Mouse (Mus musculus) heart, embryonic 14.5 days (tissue): ENCODE data around the gene Fyn. TPM values are rescaled to one million over a fixed set of nuclear protein-coding genes. Genes with fewer than 3 reads are reported as not detected.

Experiments used
- ATAC-seq: fragments of 200-750 bp; cut with Nextera tagmentation; 2 replicates; pipeline ENCODE4 v1.8.0; 2017; ENCODE audit warnings: low read depth, moderate TSS enrichment; ENCODE audit not compliant: insufficient number of reproducible peaks, insufficient read depth, low FRiP score
- H3K27ac ChIP-seq, 2 experiments: fragments of 200-500 bp in 1 of 2; fragments of 300-500 bp in 1 of 2; sonication (generic) in 1 of 2; replicated peaks in 1 of 2; 2 replicates each; pipeline ENCODE4 v1.5.1; 2012 to 2014; ENCODE audit warnings: low read depth in 2 of 2, low read length in 2 of 2, control low read depth in 1 of 2, mild to moderate bottlenecking in 1 of 2, mixed read lengths in 1 of 2; ENCODE audit not compliant: control insufficient read depth in 1 of 2, insufficient read depth in 1 of 2
- H3K27me3 ChIP-seq: fragments of 300-500 bp; sonication (generic); 2 replicates; pipeline ENCODE4 v1.6.1; 2014; ENCODE audit warnings: mild to moderate bottlenecking, low read length, control low read depth; ENCODE audit not compliant: control insufficient read depth, insufficient read depth
- H3K36me3 ChIP-seq: fragments of 300-500 bp; sonication (generic); 2 replicates; pipeline ENCODE4 v1.6.1; 2014; ENCODE audit warnings: mild to moderate bottlenecking, control low read depth, low read length, mixed read lengths; ENCODE audit not compliant: control insufficient read depth, insufficient read depth
- H3K4me1 ChIP-seq, 2 experiments: fragments of 200-500 bp in 1 of 2; fragments of 300-500 bp in 1 of 2; sonication (generic) in 1 of 2; 2 replicates each; pipeline ENCODE4 v1.6.1; 2012 to 2014; ENCODE audit warnings: low read length in 2 of 2, control low read depth in 1 of 2, mixed read lengths in 1 of 2; ENCODE audit not compliant: control insufficient read depth in 2 of 2, insufficient read depth in 2 of 2
- H3K4me2 ChIP-seq: fragments of 300-500 bp; sonication (generic); 2 replicates; pipeline ENCODE4 v1.6.1; 2014; ENCODE audit warnings: mild to moderate bottlenecking, low read length
- H3K4me3 ChIP-seq, 2 experiments: fragments of 200-500 bp in 1 of 2; fragments of 300-500 bp in 1 of 2; sonication (generic) in 1 of 2; 2 replicates each; pipeline ENCODE4 v1.5.1; 2012 to 2014; ENCODE audit warnings: low read length in 2 of 2, mild to moderate bottlenecking in 2 of 2, control low read depth in 1 of 2, low read depth in 1 of 2, moderate library complexity in 1 of 2; ENCODE audit not compliant: control insufficient read depth in 1 of 2, insufficient read depth in 1 of 2
- H3K9ac ChIP-seq: fragments of 300-500 bp; sonication (generic); 2 replicates; pipeline ENCODE4 v1.6.1; 2014; ENCODE audit warnings: mild to moderate bottlenecking, low read length
- H3K9me3 ChIP-seq: fragments of 300-500 bp; sonication (generic); 2 replicates; pipeline ENCODE4 v1.6.1; 2016; ENCODE audit warnings: low read length, control low read depth; ENCODE audit not compliant: control insufficient read depth
- WGBS: fragments of 180-500 bp; shearing (Covaris S2); extraction: QIAGEN DNeasy Blood & Tissue Kit; methylation state at CpG from one replicate; pipeline ENCODE4 v1.1.7; 2014; 5-methylcytosine and 5-hydroxymethylcytosine counted together
- polyA plus RNA-seq: library from polyadenylated mRNA; unstranded; fragments of >200 nt; fragmentation: Nextera tagmentation; extraction: Ambion mirVana; gene quantifications from 2 replicates; pipeline ENCODE4 v1.2.1, GENCODE M21; 2014

The Fyn gene
- polyA plus RNA-seq, 1 experiment from 2014 or later: 20.3 TPM

GRCm38 (mm10) chr10:39587290-39587925 is 218.8 kb downstream of the Fyn start:
- Histone ChIP-seq H3K9ac (no peak overlapping the region), H3K4me1 (peaks cover 7 to 13% of the 10 kb centered on the region in 2 experiments; a peak in 3 of 4 replicates), H3K4me3 (no peak overlapping the region), H3K36me3 (no peaks in the 10 kb centered on the region), H3K27me3 (no peaks in the 10 kb centered on the region), H3K9me3 (no peaks in the 10 kb centered on the region), H3K27ac (no peak overlapping the region), H3K4me2 (no peak overlapping the region)
- WGBS: 35% methylated on average over 5 of the region's 5 CpGs
- ATAC-seq: no peak

- H3K4me1 ChIP-seq: peaks cover 7 to 13% of the 10 kb centered on the region in 2 experiments; a peak in 3 of 4 replicates
- no peak for ATAC-seq
- no peaks in the 10 kb centered on the region for H3K36me3 ChIP-seq
- H3K27me3 ChIP-seq: no peaks in the 10 kb centered on the region
- no peak overlapping the region for H3K4me3 ChIP-seq
- H3K4me2 ChIP-seq: no peak overlapping the region
- H3K9me3 ChIP-seq: no peaks in the 10 kb centered on the region; the same call in 1 of the 2 replicates
- H3K9ac ChIP-seq: no peak overlapping the region
- 89% methylated on average over 8 of the region's 8 CpGs for WGBS
- no peak overlapping the region for H3K27ac ChIP-seq
Measured at GRCm38 (mm10) chr10:39587973-39588746, 219.5 kb downstream of the Fyn start.

- H3K36me3 ChIP-seq: no peaks in the 10 kb centered on the region
- ATAC-seq: no peak
- peaks cover 7 to 13% of the 10 kb centered on the region in 2 experiments; a peak in 3 of 4 replicates for H3K4me1 ChIP-seq
- no peak overlapping the region for H3K27ac ChIP-seq
- no peak overlapping the region for H3K9ac ChIP-seq
- 76% methylated on average over 19 of the region's 19 CpGs for WGBS
- no peak overlapping the region for H3K4me3 ChIP-seq
- peaks cover 8% of the 10 kb centered on the region for H3K9me3 ChIP-seq
- no peak overlapping the region for H3K4me2 ChIP-seq
- no peaks in the 10 kb centered on the region for H3K27me3 ChIP-seq
Measured at GRCm38 (mm10) chr10:39589765-39590546, 221.3 kb downstream of the Fyn start.

GRCm38 (mm10) chr10:39590629-39591028 is 222.0 kb downstream of the Fyn start:
- H3K36me3 ChIP-seq: no peaks in the 10 kb centered on the region
- H3K4me3 ChIP-seq: no peak overlapping the region
- H3K27ac ChIP-seq: no peak overlapping the region
- no peaks in the 10 kb centered on the region for H3K27me3 ChIP-seq
- no peak overlapping the region for H3K9ac ChIP-seq
- ATAC-seq: no peak
- H3K4me2 ChIP-seq: no peak overlapping the region
- 83% methylated on average over 10 of the region's 10 CpGs for WGBS
- H3K4me1 ChIP-seq: peaks cover 7 to 13% of the 10 kb centered on the region in 2 experiments; a peak in 3 of 4 replicates
- H3K9me3 ChIP-seq: peaks cover 8% of the 10 kb centered on the region

- peaks cover 8% of the 10 kb centered on the region for H3K9me3 ChIP-seq
- no peak overlapping the region for H3K4me2 ChIP-seq
- ATAC-seq: no peak
- H3K4me1 ChIP-seq: peaks cover 3% of the 10 kb centered on the region in 2 experiments; a peak in 2 of 4 replicates
- H3K4me3 ChIP-seq: no peak overlapping the region
- 84% methylated on average over 4 of the region's 4 CpGs for WGBS
- H3K27me3 ChIP-seq: no peaks in the 10 kb centered on the region
- H3K9ac ChIP-seq: no peak overlapping the region
- no peaks in the 10 kb centered on the region for H3K36me3 ChIP-seq
- H3K27ac ChIP-seq: no peak overlapping the region
Measured at GRCm38 (mm10) chr10:39592501-39592900, 223.8 kb downstream of the Fyn start.

- H3K27ac ChIP-seq: no peak overlapping the region
- ATAC-seq: no peak
- H3K9me3 ChIP-seq: peaks cover 8% of the 10 kb centered on the region
- no peaks in the 10 kb centered on the region for H3K27me3 ChIP-seq
- H3K4me3 ChIP-seq: no peak overlapping the region
- H3K4me2 ChIP-seq: no peak overlapping the region
- 73% methylated on average over 1 of the region's 1 CpGs for WGBS
- H3K4me1 ChIP-seq: peaks cover 0 to 5% of the 10 kb centered on the region in 2 experiments; a peak in 1 of 4 replicates
- H3K9ac ChIP-seq: no peak overlapping the region
- H3K36me3 ChIP-seq: no peaks in the 10 kb centered on the region
Measured at GRCm38 (mm10) chr10:39594716-39595115, 226.1 kb downstream of the Fyn start.

- no peak overlapping the region for H3K4me3 ChIP-seq
- H3K4me2 ChIP-seq: no peak overlapping the region
- no peaks in the 10 kb centered on the region for H3K27me3 ChIP-seq
- peaks cover 0 to 5% of the 10 kb centered on the region in 2 experiments; a peak in 1 of 4 replicates for H3K4me1 ChIP-seq
- no peak overlapping the region for H3K9ac ChIP-seq
- 75% methylated on average over 3 of the region's 3 CpGs for WGBS
- H3K36me3 ChIP-seq: no peaks in the 10 kb centered on the region
- no peak overlapping the region for H3K27ac ChIP-seq
- no peak for ATAC-seq
- H3K9me3 ChIP-seq: peaks cover 8% of the 10 kb centered on the region
Measured at GRCm38 (mm10) chr10:39595862-39596261, 227.2 kb downstream of the Fyn start.
